Mouse (Mus musculus): ENCODE data around the gene Ckap4.

Ckap4 gene

GRCm38 (mm10) chr10:84533912-84534671, at the start of gene Ckap4:
Gene Ckap4 (minus strand): TSS chr10:84534062.
- in situ Hi-C loops (cut with MboI, MseI): no loop called here

DNA sequence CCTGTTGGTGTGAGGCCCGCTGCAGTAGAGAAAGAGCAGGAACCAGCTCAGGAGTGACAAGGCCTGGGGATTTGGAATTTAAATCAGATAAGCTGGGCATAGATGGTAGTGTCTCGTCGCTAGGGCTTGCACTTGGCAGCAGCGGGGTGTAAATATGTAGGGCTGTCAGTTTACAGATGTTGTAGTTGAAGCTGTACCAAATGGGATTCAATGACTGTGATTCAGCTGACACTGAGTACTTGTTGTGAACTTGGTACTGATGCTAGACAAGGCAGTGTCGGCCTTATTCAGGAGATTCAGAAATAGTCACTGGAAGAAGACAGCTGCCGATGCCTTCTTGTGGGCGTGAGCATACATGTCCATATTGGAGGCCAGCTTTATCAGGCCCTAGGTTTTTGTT, 48.4 kb upstream of the Ckap4 start:
- in situ Hi-C loops (cut with MboI, MseI): no loop called here

- in situ Hi-C loops (cut with MboI, MseI): no loop called here
Measured at GRCm38 (mm10) chr10:84581191-84581590, 47.3 kb upstream of the Ckap4 start.

GRCm38 (mm10) chr10:84579527-84579926, 45.7 kb upstream of the Ckap4 start:
- in situ Hi-C loops (cut with MboI, MseI): no loop called here

GRCm38 (mm10) chr10:84578738-84579137, 44.9 kb upstream of the Ckap4 start:
- in situ Hi-C loops (cut with MboI, MseI): no loop called here

GRCm38 (mm10) chr10:84577071-84577727, 43.3 kb upstream of the Ckap4 start:
- in situ Hi-C loops (cut with MboI, MseI): no loop called here

DNA sequence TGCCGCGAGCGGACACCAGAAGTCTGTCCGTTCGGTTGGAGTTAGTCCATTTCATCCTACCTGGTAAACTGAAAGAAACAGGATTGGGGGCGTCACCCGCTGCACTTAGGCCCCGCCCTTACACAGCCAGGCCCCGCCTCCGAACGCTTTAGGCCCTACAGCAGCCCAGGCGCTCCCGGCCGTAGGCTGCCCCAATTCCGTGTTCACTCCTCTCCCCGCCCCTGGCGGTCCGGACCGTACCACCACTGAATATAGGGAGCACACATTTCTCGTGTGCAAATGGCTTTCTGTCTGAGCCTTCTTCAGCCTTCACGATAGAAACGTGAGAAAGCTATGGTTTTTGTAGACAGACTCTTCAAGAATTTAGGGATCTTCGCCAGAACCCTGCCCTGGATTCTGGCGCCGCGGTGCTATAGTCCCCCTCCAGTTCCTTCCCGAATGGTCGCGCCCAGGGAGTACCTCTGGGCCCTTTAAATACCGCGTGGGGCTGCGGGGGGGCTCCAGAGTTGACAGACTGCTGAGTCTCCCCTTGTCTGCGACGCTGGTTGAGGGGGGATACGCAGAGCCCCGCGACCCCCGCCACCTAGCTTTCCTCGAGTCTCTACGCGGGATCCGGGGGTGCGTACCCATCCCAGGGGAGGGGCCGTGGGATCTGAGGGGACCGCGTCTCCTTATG, 42.7 kb upstream of the Ckap4 start, which contains the start of gene Tcp11l2:
TSS of gene Tcp11l2 (plus strand) at position 232 of the 676 bp plus-strand sequence.
- in situ Hi-C loops (cut with MboI, MseI): no loop called here

DNA sequence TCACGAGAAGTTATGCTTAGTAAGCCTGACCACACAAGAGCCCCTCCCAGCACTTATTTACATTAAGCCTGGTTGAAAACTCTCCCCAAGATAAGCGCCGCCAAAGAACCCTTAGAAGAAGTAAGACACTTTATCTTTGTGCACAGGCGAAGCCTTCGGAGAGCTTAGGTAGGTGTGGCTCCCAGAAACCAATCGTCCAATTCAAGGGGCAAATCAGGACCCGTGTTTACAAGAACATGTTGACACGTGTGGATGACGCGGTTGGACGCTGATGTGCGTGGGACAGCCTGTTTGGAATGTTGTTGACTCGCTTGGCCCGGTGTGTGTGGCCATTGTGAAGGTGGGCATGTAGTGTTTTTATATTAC, 42.1 kb upstream of the Ckap4 start:
- in situ Hi-C loops (cut with MboI, MseI): no loop called here

DNA sequence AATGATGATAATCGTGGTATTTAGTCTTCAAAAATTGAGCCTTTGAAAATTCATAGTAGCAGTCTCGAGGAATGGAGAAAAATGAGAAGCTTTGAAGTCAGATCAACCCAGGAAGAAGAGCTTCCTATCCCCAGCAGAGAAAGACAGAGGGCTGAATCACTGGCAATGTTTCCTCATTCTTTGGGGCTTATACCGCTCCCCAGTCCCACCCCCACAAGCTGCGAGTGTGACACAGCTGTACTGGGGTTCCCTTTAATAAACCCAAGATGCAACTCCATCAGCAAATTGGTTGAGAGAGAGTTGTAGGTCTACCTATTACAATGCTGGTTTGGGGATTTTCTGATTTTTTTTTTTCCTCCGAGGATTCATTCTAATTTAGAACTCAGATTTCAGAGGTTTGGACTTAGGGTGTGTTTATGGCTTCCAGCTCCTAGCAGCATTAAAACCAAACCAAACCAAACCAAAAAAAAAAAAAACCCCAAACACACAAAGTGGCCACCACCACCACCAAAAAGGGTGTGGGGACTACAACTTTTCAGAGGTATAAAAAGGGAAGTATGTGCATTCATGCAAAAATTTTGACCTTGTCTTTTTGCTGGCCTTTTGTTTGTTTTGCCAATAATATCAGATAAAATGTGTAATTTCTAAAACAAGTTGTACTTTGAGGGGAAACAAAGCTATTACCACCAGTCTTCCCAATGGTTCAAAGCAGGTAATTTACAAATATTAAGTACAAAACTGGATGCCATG, 40.0 kb upstream of the Ckap4 start:
- in situ Hi-C loops (cut with MboI, MseI): no loop called here

- in situ Hi-C loops (cut with MboI, MseI): no loop called here
Measured at GRCm38 (mm10) chr10:84571052-84571639, 37.3 kb upstream of the Ckap4 start.

GRCm38 (mm10) chr10:84564427-84564826, 30.6 kb upstream of the Ckap4 start:
- in situ Hi-C loops (cut with MboI, MseI): no loop called here

DNA sequence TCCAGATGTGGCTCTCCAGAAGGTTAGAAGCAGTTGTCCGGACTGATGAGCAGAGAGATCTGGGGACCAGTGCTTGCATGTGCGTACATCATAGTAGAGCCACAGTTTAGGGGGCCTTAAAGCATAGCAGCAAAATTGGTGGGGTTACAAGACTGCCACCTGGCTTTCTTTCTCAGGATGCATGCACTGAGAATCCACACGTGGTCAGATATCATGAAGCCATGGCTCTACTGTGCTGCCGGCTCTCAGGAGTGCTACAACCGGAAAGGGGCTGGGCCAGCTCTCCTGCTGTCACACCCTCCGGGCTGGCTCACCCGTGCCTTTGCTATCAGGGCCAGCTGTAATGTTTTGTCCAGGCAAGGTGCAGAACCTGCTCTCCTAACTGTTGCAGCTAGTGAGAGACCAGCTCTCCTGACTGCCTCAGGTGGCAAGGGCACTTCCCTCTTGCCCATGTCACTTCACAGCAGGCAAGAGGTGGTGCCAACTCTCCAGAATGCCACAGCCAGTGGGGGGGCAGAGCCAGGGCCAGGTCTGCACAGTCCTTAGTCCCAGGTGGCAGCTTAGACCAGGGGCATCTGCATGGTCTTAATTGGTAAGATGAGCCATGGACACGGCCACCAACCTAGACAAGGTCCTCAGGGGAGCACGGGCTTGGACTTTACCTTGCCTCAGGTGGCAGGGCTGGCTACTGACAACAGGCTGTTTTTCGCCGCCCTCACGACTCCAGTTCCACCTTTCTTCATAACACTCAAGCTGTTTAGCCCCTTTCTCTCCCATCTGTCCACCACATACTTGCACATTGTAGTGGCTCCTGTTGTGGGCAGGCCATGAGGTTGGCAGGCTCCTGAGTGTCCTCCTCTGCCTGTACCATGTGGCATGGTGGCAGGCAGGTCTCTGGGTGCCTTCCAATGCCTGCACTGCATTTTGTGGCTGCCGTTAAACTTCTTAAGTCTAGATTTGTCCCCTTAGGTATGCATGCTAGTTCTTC, 29.0 kb upstream of the Ckap4 start:
- in situ Hi-C loops (cut with MboI, MseI): no loop called here

GRCm38 (mm10) chr10:84562121-84562520, 28.3 kb upstream of the Ckap4 start:
- in situ Hi-C loops (cut with MboI, MseI): no loop called here

- in situ Hi-C loops (cut with MboI, MseI): no loop called here
Measured at GRCm38 (mm10) chr10:84559986-84560385, 26.1 kb upstream of the Ckap4 start.

- in situ Hi-C loops (cut with MboI, MseI): no loop called here
Measured at GRCm38 (mm10) chr10:84558511-84558910, 24.6 kb upstream of the Ckap4 start.

DNA sequence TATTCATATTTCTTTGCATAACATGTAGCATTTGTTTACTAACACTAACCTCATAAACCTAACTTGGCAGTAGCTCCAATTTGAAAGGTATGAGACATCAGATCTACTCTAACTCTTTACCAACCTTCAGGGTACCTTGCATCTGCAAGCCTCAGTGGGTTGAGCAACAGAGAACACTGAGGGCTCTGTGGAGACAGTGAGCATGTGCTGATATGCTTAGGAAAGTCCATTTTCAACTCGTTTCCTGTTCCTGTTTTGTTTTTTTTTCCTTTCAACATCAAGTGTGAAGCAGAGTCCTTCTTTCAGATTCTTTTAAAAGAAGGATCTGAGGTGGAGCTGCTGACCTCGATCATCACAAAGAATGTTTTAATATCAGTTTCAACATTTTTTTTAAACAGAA, 22.3 kb upstream of the Ckap4 start:
- in situ Hi-C loops (cut with MboI, MseI): no loop called here

DNA sequence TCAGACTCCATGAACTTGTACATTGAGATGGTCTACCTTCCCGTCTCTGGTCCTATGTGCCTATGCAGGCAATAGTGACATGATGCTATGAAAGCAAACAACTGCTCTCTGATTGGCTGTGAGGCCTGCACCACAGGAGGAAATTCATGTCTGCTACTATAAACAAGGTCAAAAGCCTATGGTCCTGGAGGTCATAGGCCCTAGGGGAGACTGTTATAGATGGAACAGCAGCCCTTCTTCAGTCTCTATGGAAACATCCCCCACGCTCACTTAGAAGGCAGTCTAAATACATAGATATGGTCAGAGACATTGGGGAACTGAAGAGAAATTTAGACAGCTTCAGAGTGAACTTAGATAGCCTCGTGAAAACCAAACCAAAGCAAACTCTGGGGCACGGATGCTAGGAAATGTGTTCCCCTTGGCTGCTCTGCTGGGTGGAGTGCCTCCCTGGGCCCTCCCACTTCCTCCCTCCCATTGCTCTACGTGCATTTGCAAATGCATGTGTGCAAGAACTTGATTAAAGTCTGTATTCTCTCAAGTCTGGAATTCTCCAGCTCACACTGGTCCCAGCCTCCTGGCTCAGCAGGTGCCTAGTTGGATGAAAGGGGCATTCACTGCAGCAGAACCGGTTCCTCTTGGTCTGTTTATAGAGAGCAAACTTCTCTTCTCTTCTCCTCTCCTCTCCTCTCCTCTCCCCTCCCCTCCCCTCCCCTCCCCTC, 20.6 kb upstream of the Ckap4 start:
- in situ Hi-C loops (cut with MboI, MseI): no loop called here

DNA sequence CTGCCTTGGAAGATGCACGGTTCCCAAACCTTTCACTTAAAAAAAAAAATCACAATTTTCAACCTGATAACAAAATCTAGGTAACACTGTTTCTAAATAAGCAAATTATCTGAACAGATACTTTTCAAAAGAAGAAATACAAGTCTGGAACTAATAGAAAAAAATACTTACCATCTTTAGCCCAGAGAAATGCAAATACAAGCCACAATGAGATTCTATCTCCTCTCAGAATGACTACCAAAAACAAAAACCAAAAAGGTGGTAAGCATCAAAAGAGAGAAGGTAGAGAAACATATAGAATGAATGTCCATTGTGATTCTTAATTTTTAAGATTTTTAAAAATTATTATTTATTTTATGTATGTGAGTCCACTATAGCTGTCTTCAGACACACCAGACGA, 18.6 kb upstream of the Ckap4 start:
- in situ Hi-C loops (cut with MboI, MseI): no loop called here

DNA sequence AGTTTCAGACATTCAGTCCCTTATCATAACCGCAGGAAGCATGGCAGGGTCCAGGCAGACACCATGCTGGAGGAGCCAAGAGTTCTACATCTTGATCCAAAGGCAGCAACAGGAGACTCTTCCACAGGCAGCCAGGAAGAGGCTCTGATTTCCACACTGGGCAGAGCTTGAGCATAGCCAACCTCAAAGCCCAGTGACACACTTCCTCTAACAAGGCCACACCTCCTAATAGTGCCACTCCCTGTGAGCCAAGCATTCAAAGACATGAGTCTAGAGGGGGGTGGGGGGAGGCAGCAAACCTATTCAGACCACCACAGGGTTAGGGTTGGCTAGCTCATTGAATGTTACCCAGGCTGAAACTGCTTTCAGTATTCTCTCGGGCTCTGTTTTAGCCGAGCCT, 18.0 kb upstream of the Ckap4 start:
- in situ Hi-C loops (cut with MboI, MseI): no loop called here

DNA sequence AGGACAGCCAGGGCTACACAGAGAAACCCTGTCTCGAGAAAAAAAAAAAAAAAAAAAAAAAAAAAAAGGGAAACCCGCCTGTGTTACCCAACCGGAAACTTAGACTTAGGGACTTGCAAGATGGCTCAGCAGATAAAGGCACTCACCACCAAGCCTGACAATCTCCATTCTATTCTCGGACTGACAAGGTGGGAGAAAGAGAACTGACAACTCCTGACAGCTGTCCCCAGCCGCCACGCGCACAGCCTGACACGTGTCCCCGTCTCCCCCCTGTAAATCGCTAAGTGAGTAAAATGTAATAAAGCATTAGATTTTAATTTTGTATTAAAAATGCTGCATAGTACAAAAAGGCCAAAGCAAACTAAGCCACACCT, 16.0 kb upstream of the Ckap4 start:
- in situ Hi-C loops (cut with MboI, MseI): no loop called here
